Mouse (Mus musculus): ENCODE measurements at regions not wholly inside any gene's neighbourhood (a gene's known extent, or its start where the extent isn't known, plus 50 kb on each side); places are given as distances from the start of the nearest gene placed in this dataset.
A peak's percentile ranks its signal among the peaks of the same experiment; 100 is the strongest.

GRCm38 (mm10) chr3:37868454-37868853 is 144.2 kb upstream of the Gm5148 start:
- no peak for DNase-seq

GRCm38 (mm10) chr3:37862756-37863155 is 138.5 kb upstream of the Gm5148 start:
- DNase-seq, result no peak

DNA sequence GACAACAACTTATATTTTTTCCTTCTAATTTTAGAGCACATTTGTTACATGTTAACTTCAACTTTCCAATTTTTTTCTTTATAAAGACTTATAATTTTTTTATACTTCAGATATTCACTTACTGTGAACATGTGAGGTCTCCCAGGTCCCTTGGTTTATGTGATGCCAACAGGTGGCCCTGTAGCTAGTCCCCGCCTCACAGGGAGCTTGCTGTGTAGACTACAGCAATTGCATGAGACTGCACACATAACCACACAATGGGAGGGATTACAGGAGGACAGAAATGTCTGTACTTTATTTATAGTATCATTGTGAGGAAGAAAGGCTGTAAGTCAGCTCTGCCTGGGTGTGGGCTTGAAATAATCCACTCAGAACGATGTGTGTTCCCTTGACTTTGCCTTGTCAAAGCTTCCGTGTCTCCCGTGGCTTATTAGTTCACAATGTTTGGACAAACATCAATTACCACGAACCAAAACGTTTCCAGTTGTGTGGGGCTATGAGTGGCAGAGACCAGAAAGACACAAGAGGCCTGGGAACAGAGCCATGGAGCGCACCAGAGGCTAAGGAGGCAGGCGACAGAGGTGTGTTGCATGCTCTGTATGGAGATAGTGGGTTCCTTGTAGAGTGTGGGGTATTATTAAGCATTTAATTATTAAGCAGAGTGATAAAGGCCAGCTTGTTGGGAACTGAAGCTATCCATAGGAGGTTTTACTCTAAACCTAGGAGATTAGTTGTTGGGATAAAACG is 136.6 kb upstream of the Gm5148 start:
- DNase-seq, result no peak

- peak; percentile 40 for DNase-seq
These were observed 135.9 kb upstream of the Gm5148 start for GRCm38 (mm10) chr3:37860034-37860714.

GRCm38 (mm10) chr3:37858624-37859302 is 134.5 kb upstream of the Gm5148 start:
- no peak for DNase-seq

- peak; percentile 58 for DNase-seq
These were observed 122.1 kb upstream of the Gm5148 start for GRCm38 (mm10) chr3:37846191-37847003.

DNA sequence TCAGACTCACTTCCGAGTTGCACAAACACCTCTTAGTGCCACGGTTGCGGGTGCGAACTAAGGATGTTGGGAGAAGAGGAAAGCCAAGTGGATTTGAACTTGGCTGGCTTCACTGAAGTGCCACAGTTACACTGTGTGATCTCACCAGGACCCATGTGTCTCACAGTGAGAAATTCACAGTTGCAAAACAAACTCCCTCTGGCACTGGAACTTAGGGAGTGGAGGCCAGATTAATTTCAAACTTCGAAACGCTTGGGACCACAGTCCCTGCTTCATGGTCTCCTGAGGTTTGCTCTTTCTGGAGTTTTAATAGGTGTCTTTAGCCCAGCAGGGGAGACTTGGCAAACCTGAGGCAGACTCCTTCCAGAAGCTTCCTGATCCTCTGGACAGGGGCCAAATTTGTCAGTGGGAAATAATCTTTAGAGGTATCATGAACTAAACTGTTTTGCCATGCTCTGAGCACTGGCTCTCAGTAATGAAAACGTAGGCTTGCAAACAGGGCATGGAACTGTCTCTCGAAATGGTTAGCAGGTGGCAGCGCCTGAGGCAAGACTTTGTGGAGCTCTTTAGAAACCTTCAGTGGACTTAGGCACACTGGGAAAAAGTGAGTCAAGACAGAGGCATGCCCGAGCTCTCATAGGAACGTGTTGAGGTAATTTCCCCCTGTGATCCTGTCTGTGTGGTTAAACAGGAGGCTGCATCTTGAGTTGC is 121.2 kb upstream of the Gm5148 start:
- peak; percentile 34 for DNase-seq

GRCm38 (mm10) chr3:37844731-37845312 is 120.5 kb upstream of the Gm5148 start:
- no peak for DNase-seq

GRCm38 (mm10) chr3:37842289-37842688 is 118.0 kb upstream of the Gm5148 start:
- DNase-seq, result no peak

- peak; percentile 39 for DNase-seq
These were observed 114.6 kb upstream of the Gm5148 start for GRCm38 (mm10) chr3:37838896-37839295.

DNA sequence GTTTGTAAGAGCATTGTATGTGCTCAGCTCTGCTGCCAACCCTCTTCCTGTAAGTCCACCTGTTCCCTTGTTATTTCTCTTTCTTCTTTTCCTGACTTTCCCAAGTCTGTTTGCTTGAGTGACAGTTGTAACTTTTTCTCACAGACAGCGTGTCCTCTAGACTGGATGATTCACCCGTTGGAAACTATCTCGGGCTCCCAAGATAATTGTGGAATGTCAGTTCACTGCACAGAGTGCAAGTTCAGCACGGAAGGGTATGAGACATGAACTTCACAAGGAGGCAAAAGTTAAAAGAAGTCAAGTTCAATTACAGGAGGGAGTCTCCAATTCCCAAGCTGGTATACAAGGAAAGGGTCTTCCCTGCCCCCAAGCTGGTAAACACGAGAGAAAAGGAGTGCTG is 112.5 kb upstream of the Gm5148 start:
- DNase-seq, result no peak

DNA sequence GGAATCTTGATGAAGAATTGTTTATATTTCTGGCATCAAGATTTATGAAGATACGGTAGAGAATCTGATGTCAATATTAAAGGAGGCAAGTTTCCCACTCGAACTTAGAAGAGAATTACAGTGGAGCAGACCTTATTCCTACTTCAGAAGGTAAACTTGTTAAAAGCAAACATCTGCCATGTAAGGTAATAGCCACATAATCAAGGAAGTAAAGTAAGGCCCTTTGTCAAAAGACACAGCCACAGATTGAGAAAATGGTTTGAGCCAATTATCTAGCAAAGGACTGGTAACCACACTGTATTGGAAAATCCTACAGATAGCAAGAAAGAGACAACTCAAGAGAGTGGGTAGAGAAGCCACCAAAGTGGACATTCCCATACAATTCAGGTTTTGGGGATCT is 111.4 kb upstream of the Gm5148 start:
- DNase-seq, result no peak

GRCm38 (mm10) chr3:37835135-37835534 is 110.8 kb upstream of the Gm5148 start:
- DNase-seq, result no peak

GRCm38 (mm10) chr3:37834626-37835025 is 110.3 kb upstream of the Gm5148 start:
- DNase-seq, result no peak

DNA sequence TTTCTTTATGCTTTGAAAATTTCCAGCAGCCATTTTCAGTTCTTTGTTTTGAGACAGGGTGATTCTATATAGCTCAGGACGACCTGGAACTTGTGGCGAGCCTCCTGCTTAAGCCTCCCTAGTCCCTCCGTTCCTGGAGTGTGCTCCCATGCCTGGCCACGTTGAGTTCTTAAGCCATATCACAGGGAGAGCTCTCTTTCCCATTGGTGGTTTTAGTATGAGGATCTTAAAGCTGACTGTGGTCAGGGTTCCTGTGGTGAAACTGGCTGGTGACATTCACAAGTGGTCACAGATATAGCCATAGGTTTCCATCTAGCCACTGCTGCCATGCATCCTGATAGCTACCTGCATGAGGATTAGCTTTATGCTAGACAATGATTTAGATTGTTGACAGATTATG is 109.1 kb upstream of the Gm5148 start:
- no peak for DNase-seq

GRCm38 (mm10) chr3:37827546-37827945 is 103.3 kb upstream of the Gm5148 start:
- no peak for DNase-seq

- no peak for DNase-seq
These were observed 101.3 kb upstream of the Gm5148 start for GRCm38 (mm10) chr3:37825602-37826001.

GRCm38 (mm10) chr3:37824681-37825080 is 100.4 kb upstream of the Gm5148 start:
- DNase-seq, result no peak

- no peak for DNase-seq
These were observed 95.2 kb upstream of the Gm5148 start for GRCm38 (mm10) chr3:37819503-37819902.

DNA sequence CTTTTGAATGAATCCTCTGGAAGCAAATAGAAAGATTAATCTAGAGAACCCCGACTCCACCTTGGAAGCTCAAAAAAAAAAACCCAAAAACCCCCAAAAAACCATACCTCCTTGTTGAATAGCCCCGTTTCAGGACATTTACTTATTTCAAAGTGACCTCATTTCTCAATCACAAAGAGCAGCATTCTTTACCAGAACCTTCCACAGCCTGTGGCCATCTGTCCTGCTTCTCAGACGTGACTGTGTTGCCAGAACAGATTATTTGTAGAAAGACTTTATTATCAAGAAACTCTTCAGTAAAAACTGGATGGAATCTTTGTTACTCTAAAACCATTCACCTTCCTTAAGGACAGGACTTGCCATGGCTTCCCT is 93.1 kb upstream of the Gm5148 start:
- DNase-seq, result no peak

DNA sequence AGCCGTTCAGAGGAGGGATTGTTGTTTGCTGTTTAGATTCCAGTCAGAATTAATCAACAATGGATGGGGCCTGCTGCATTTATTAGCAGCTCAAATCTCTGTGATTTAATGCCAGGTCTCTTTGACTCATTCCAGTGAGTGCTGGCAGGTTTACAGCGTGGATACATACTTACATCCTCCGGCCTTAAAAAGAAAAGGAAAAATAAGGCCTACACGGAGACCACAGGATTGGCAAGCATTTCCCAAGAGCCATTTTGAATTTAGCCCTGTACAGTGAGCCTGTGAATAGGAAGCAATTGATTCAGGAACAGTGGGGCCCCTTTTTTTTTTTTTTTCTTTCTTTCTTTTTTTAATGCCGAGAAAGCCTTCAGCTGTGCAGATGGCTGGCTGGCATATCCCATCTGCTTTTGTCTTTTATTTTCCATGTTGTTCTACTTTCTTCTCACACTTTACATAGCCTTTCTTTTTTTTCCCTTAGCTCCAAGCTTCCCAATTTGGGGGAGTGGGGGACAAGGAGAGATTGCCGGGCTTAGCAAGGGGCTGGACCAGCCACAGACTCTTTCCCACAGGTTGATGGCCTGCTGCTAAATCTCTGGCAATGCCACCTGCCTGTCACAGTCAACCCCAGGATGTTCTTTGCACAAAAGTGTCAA is 92.6 kb upstream of the Gm5148 start:
- DNase-seq, result no peak

- no peak for DNase-seq
These were observed 91.5 kb upstream of the Gm5148 start for GRCm38 (mm10) chr3:37815771-37816170.
